Mouse (Mus musculus): ENCODE results near the gene Mbtps2.

Gene Mbtps2

GRCm38 (mm10) chrX:157598186-157598996, at the start of gene Mbtps2:
Mbtps2 (minus strand) TSS chrX:157598715.
- DNase-seq (ENCODE audit: low read depth, low spot score) = peak; percentile 81

DNA sequence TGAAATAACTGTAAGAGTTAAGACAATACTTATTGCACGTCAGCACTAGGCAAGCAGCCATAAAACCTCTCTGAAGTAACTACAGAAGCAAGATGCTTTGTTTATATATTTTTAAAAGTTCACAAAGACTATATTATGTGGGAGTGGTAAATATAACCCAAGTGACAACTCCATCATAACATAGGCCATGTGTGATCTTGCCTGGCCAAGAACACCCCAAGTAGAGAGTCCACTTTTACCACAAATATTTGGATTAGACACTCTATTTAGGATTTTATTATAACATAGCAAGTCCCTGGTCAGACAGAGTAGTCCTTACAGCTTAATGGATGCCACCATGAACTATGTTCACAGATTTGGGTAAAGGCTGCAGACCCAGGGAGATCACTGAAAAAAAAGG, 47.9 kb upstream of the Mbtps2 start:
- no peak for DNase-seq (ENCODE audit: low read depth, low spot score)

DNA sequence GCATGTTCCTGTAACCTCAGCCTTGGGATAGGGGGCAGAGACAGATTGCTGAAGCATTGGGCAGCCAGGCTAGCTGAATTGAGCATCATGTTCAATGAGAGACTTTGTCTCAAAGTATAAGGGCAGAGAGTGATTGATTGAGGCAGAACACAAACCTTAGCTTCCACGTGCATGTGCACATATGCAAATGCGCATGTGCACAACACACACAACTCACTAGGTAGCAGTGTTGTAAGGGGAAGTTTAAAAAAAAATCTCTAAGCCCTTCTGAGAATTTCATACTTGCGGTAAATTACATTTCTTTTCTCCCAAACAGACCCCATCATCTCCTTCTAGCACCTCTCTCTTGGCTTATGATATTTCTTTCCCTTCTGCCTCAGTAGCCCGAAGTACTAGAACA, 46.2 kb upstream of the Mbtps2 start:
- DNase-seq (ENCODE audit: low read depth, low spot score) = no peak

DNA sequence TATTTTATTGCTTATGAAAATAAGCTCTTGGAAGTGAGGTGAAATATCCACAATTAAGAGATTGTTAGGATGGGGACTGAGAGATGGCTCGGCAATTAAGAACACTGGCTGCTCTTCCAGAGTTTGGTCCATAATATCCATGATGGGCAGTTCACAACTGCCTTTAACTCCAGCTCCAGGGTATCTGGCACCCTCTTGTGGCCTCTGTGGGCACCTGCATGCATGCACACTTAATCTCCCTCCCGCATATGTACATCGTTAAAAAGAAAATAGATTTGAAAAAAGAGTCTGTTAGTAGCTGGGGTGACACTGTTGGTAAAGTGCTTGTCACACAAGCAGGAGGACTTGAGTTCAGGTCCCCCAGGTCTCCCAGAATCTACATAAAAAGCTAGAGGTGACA, 45.8 kb upstream of the Mbtps2 start:
- peak; percentile 63 for DNase-seq (ENCODE audit: low read depth, low spot score)

DNA sequence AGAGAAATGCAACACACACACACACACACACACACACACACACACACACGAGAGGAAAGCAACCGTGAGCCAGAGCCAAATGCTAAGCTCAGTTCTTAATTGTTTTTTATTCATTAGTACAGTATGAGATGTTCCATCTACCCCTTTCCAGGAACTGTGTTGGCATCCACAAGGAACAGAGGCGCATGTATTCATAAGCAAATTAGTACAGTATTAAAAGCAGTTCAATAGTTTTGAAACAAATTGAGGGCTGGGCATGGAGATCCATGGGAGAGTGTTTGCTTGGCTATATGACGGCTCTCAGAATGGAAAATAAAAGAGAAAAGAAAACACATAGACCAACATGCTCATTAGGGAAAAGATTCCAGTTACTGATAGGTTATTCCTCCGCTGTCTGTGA, 44.3 kb upstream of the Mbtps2 start:
- DNase-seq (ENCODE audit: low read depth, low spot score) = no peak

DNA sequence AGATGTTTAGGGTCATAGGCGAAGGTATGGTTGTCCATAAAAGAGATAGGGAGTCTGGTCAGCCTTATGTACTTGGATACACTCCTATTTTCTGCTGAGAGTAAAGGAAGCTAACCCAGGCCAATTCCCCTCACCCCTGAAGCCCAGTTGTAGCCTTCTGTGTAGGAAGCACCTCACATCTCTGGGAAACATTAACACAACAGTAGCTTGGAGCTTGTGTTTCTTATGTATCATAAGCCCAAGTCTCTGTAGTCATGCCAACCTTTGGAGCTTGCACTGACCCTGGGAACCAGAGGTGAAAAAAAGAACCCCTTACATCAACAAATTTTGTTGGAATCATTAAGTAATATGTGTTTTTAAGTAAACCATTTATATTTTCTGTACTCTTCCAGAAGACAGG, 38.7 kb upstream of the Mbtps2 start:
- DNase-seq (ENCODE audit: low read depth, low spot score) = no peak

- DNase-seq (ENCODE audit: low read depth, low spot score) = no peak
These were observed 35.3 kb upstream of the Mbtps2 start for GRCm38 (mm10) chrX:157633676-157634414.

GRCm38 (mm10) chrX:157630341-157630740, 31.8 kb upstream of the Mbtps2 start:
- DNase-seq (ENCODE audit: low read depth, low spot score) = no peak

GRCm38 (mm10) chrX:157612894-157613293, 14.4 kb upstream of the Mbtps2 start:
- DNase-seq (ENCODE audit: low read depth, low spot score) = peak; percentile 14

GRCm38 (mm10) chrX:157601450-157601849, 2.9 kb upstream of the Mbtps2 start:
- peak; percentile 7 for DNase-seq (ENCODE audit: low read depth, low spot score)

DNA sequence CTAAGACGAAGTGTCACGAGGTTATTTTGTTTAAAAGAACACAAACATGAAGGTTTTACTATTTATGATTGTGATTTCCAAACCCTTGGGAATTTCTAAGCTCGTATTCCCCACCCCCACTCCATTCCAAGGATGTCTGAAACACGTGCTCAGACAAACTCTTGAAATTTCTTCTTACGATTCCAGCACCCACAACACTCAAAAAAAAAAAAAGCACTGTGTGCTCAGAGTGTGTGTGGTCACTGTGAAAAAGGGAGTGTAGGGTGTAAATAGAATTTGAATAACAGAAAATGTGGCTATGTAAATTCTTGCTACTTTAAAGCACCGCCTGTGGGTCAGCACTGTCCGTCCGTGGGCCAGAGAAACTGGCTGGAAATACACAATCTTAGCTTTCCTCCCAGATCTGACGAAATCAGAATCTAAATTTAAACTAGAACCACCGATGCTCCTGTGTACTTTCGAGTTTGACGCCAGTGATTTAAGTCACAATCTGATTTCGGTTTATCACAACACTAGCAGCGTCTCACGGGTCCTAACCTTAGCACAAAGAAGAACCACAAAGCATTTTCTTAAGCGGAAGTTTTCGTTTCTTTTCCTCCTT, 830 bp downstream of the Mbtps2 start:
- no peak for DNase-seq (ENCODE audit: low read depth, low spot score)

DNA sequence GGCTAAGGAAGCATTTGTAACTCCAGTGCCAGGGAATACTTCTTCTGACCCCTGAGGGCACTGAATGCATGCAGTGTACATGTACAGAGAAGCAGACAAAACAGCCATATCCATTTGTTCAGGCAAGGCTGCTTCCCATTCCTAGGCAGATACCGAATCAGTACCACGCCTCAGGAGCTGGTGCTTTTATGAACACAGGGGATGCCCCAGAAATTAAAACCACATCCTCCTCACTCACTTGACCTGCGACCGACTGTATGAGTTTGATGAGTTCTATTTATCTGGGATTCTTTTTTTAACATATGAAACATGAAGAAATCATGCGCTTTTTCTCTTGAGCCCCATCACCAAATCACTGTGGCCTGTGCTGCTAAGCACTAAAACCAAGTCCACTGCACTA, 1.7 kb downstream of the Mbtps2 start:
- DNase-seq (ENCODE audit: low read depth, low spot score) = peak; percentile 33

DNA sequence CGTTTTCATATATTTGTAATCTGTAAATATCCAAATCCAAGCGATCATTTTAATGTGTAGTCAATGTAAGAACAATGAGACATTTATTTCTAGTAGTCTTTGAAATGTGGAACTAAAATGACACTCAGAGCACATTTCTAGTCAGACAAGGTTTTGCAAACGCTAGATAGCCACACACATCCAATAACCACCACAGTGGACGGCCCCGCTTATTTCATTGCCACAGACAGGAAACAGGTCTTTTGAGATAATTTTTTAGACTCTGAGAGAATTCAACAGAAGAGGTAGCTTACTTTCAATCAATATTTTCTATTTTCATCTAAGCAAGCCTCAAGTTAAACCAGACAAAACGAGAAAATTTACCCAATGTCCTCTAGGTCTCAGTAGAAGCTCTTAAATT, 2.6 kb downstream of the Mbtps2 start:
- no peak for DNase-seq (ENCODE audit: low read depth, low spot score)

DNA sequence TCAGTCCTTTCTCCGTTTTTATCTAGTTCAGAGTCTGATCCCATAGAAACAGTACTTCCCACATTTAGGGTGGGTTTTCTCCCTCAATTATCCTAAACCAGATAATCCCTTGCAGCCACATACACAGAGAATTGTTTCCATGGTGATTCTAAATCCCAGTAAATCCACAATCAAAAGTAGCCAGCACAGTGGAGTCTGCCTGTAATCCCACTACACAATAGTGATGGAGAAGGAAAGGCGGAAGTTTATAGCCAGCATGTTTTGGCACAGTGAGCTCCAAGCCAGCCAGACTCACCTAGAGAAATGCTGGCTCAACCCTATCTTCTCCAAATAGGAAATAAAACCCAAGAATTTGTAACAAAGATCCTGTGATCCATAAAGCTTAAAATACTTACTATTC, 3.9 kb downstream of the Mbtps2 start:
- DNase-seq (ENCODE audit: low read depth, low spot score) = no peak

DNA sequence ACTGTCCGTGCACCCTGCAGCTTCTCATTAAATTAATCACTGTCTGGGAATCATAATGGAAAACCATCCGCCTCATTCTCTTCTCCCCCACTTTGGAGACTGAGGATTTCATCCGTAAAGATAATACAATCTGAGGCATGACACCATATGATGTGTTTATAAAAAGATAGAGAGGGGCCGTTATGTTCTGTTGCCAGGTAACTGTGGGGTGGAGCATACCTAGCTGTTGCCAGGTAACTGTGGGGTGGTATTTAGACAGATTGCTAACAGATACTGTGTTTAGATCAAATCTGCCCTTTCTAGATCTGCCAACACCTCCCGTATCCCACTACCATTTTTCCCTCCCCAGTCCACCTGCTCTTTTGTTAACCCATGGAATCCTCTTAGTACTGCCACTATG, 11.5 kb downstream of the Mbtps2 start:
- no peak for DNase-seq (ENCODE audit: low read depth, low spot score)

DNA sequence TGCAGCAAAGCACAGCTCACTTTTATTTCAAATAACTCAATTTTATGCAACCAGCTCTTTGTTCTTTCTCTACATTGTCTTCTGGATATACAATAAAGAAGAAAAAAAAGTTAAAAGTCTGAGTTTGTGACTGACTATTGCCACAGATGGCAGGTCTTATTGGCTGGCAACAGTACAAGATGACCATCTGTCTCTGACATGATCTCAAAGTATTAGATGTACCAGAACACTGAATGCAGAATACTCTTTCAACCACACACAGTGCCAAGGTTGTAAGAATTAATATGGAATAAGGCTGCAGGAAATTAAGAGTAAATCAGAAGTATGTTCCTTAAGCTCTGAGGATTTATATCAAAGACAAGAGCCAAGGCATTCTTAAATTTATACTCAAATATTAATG, 12.1 kb downstream of the Mbtps2 start:
- no peak for DNase-seq (ENCODE audit: low read depth, low spot score)

- DNase-seq (ENCODE audit: low read depth, low spot score) = no peak
These were observed 19.4 kb downstream of the Mbtps2 start for GRCm38 (mm10) chrX:157579108-157579614.

- no peak for DNase-seq (ENCODE audit: low read depth, low spot score)
These were observed 23.8 kb downstream of the Mbtps2 start for GRCm38 (mm10) chrX:157574683-157575082.

DNA sequence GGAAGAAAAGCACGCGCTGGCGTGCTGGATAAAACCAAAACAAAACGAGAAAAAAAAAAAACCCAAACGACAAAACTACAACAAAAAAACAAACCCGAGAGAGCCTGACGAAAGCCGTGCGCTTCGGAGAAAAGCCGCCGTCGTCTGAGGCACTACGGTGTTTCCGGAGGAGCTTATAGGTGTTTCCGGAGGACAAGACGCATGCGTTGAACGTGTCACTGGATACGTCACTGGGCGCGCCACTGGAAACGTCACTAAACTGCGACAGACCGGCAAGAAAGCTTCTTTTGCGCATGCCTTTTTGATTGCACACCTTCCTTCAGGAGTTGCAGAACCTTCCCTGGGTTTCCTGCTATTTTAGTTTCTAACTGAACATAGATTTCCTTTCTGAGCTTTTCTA, 29.7 kb downstream of the Mbtps2 start, which contains the start of gene Yy2:
Yy2 (minus strand) TSS at position 146 of the 400 bp plus-strand sequence.
- DNase-seq (ENCODE audit: low read depth, low spot score) = no peak

DNA sequence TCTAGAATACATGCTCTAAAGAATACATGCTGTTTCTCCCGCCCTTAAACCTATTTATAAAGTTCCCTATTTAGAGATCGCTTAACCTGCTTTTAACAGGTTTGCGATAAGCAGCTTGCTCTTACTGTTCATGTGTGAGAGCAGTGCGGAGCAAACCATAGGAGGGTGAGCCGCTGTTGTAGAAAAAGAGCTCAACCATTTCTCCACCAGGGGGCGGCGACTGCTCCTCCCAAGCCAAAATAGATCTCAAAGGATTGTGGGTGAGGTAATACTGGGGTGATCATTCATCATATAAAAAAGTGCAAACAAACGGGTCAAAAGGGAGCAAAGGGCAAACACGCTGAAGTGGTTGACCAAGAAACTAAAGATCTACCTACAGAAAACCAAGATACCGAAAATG, 34.7 kb downstream of the Mbtps2 start:
- peak; percentile 46 for DNase-seq (ENCODE audit: low read depth, low spot score)

- DNase-seq (ENCODE audit: low read depth, low spot score) = no peak
These were observed 51.4 kb downstream of the Mbtps2 start for GRCm38 (mm10) chrX:157547082-157547481.

DNA sequence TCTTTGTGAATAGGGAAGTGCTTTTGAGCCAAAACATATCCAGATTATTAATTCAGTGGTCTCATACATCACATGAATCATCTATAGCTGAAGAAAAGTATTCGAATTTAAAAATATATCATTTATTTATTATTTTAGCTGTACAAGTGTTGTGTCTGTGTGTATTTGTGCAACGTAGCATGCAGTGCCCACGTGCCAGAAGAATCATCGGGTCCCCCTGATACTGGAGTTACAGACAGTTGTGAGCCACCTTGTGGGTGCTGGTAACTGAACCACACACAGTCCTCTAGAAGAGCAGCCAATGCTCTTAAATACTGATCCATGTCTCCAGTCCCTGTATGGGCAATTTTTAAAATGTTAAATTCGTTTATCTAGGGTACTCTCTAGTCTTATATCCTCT, 92.1 kb downstream of the Mbtps2 start:
- DNase-seq (ENCODE audit: low read depth, low spot score) = no peak

Data from CD4-positive, CD25-positive, alpha-beta regulatory T cell, adult 2 months (primary cell).